Mouse (Mus musculus) liver, embryonic 14.5 days (tissue): ENCODE data around the gene Clrn2.

Experiments used
- CTCF ChIP-seq: IDR thresholded peaks from 2 replicates; pipeline ENCODE4 v1.5.1; 2016; ENCODE audit warnings: antibody characterized with exemption, low read depth, control low read depth
- EP300 ChIP-seq: IDR thresholded peaks from 2 replicates; pipeline ENCODE4 v1.6.1; 2016; ENCODE audit warnings: antibody characterized with exemption, low read depth

GRCm38 (mm10) chr5:45497564-45497963 lies 44.0 kb downstream of the Clrn2 start:
- no peak for TF ChIP-seq CTCF
- TF ChIP-seq EP300 = no peak
